Mouse (Mus musculus) E14TG2a.4 (cell line): ENCODE measurements around the gene Nf1.

Experiments used
- H3K27me3 ChIP-seq: 2 replicates; pipeline ENCODE4 v1.6.1; 2014; ENCODE audit warnings: low read length, control low read depth; ENCODE audit not compliant: insufficient read depth
- H3K36me3 ChIP-seq: 2 replicates; pipeline ENCODE4 v1.6.1; 2014; ENCODE audit warnings: low read length, control low read depth; ENCODE audit not compliant: insufficient read depth
- H3K4me1 ChIP-seq: replicated peaks from 2 replicates; pipeline ENCODE4 v1.6.1; 2014; ENCODE audit warnings: low read depth, low read length, control low read depth
- H3K4me3 ChIP-seq: replicated peaks from 2 replicates; pipeline ENCODE4 v1.5.1; 2014; ENCODE audit warnings: mild to moderate bottlenecking, low read length
- H3K9me3 ChIP-seq: 2 replicates; pipeline ENCODE4 v1.6.1; 2014; ENCODE audit warnings: low read length, control low read depth
- CTCF ChIP-seq: conservative IDR thresholded peaks from 2 replicates; pipeline ENCODE4 v1.5.1; 2014; ENCODE audit warnings: low read length
- NANOG ChIP-seq: IDR thresholded peaks from 2 replicates; pipeline ENCODE4 v1.6.1; 2014; ENCODE audit warnings: borderline replicate concordance, low read length, mixed read lengths
- POU5F1 ChIP-seq: IDR thresholded peaks from 2 replicates; pipeline ENCODE4 v1.6.1; 2014; ENCODE audit warnings: low read length, borderline replicate concordance

The Nf1 gene

GRCm38 (mm10) chr11:79459846-79460245 lies 120.4 kb downstream of the Nf1 start:
- TF ChIP-seq POU5F1 (no peak), NANOG (no peak), CTCF (no peak)
- Histone ChIP-seq H3K4me3 (no peak overlapping the region), H3K9me3 (no peaks in the 10 kb centered on the region), H3K4me1 (no peaks in the 10 kb centered on the region), H3K36me3 (peaks cover 15% of the 10 kb centered on the region), H3K27me3 (no peaks in the 10 kb centered on the region)

DNA sequence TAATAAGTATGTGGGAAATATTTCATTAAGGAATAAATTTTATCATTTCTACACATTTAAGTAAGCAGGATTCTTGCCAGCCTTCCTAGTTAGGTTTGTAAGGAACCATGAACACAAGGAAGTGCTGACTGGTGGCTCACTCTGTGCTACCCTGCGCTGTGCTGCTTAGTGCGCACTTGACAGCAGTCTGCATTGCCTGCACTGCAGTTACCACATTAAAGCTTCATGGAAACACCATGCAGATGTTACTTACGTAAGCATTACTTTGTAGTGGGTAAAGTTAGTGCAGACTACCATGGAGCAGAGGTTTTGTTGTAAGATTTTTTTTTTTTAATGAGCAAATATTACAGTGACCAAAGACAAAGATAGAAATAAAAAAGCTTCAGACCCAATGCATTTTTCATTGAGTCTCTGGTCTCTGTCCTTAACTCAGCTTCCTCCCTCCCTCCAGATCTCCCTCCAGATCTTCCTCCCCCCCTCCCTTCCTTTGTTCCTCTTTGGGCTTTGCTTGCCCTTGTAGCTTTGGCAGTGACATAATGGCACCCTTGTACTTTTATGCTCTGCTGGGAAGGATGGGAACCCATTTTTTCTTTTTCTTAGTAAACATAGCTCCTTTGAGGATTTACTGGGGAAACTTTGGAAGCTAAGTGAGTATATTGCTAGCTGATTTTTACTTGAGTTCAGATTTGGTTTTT lies 121.4 kb downstream of the Nf1 start:
- Histone ChIP-seq H3K36me3 (peaks cover 15% of the 10 kb centered on the region), H3K4me1 (no peaks in the 10 kb centered on the region), H3K4me3 (no peak overlapping the region), H3K27me3 (no peaks in the 10 kb centered on the region), H3K9me3 (no peaks in the 10 kb centered on the region)
- no peak for TF ChIP-seq POU5F1
- no peak for TF ChIP-seq NANOG
- no peak for TF ChIP-seq CTCF

GRCm38 (mm10) chr11:79468097-79468496 lies 128.6 kb downstream of the Nf1 start:
- Histone ChIP-seq H3K4me1 (no peaks in the 10 kb centered on the region), H3K9me3 (no peaks in the 10 kb centered on the region), H3K4me3 (no peak overlapping the region), H3K36me3 (peaks cover 22% of the 10 kb centered on the region), H3K27me3 (no peaks in the 10 kb centered on the region)
- TF ChIP-seq POU5F1, result no peak
- TF ChIP-seq NANOG, result no peak
- no peak for TF ChIP-seq CTCF

DNA sequence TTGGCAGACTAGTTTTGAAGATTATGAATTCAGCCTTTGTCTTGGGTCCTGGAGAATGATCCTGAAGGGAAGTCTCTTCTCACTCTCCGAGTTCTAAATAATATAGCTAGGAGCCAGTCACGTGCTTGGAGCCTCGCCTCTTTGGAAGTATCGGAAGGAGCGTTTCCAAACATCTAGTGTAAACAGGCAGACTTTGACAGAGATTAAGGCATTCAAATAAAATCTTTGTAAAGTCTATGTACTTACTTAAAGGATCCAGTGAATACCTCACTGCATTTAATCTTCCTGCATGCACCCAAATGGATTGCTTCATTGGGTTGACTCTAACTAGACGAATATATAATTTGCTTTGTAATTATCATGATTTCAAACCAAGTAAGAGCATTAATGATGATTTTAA lies 143.9 kb downstream of the Nf1 start:
- no peaks in the 10 kb centered on the region for H3K9me3 ChIP-seq
- TF ChIP-seq POU5F1, result no peak
- TF ChIP-seq NANOG, result no peak
- no peak for TF ChIP-seq CTCF
- H3K27me3 ChIP-seq, result no peaks in the 10 kb centered on the region
- peaks cover 5% of the 10 kb centered on the region for H3K36me3 ChIP-seq
- H3K4me1 ChIP-seq, result peaks cover 11% of the 10 kb centered on the region
- H3K4me3 ChIP-seq, result no peak overlapping the region

DNA sequence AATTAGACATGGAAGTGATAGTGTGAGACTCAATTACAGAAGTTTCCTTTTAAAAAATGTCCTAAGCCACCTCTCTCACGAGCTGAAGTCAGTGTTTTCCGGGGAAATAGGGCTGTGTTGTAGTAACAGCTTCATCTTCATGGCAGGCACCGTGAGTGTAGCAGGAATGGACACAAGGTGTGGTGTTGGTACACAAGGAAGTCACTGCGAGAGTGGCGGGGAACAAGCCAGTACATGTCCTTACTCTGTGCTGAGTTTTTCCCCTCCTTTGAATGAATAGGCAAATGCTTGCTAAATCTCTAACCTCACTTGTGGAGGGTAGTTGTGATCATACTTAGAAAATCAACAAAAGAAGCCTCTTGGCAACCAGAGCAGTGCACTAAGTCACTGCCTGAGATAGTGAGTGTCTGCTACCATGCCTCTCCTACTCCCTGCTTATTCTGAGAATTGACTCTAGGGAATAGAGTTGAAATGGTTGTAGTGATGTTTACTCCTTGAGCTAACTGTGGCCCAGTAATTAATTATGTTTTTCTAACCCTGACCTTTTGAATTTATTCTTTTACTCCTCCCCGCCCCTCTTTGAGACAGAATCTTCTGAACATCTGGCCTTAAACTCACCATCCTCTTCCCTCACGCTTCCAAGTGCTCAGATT lies 144.5 kb downstream of the Nf1 start:
- Histone ChIP-seq H3K4me3 (no peak overlapping the region), H3K9me3 (no peaks in the 10 kb centered on the region), H3K4me1 (peaks cover 11% of the 10 kb centered on the region), H3K27me3 (no peaks in the 10 kb centered on the region), H3K36me3 (peaks cover 5% of the 10 kb centered on the region; the same call in 1 of the 2 replicates)
- TF ChIP-seq NANOG (no peak), POU5F1 (no peak), CTCF (no peak)

DNA sequence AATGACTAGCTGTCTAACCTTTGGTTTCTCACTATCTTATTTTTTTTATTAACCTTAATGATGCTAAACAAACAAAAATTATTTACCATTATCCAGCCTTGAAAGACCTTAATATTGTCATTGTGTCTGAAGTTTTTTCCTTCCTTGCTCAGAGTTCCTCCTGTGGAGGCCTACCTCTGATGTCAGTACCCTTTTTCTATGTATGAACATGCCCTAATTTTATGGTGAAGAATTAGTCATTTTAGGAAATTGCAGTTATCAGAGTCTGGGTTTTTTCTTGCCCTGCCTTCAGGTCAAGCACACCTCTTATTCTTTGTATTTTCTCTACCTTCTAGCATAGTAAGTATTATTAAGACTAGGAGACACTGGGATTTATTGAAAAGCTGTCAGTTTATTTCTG lies 145.2 kb downstream of the Nf1 start:
- no peaks in the 10 kb centered on the region for H3K9me3 ChIP-seq
- H3K27me3 ChIP-seq, result no peaks in the 10 kb centered on the region
- H3K36me3 ChIP-seq, result peaks cover 5% of the 10 kb centered on the region; the same call in 1 of the 2 replicates
- H3K4me3 ChIP-seq, result no peak overlapping the region
- peaks cover 11% of the 10 kb centered on the region for H3K4me1 ChIP-seq
- TF ChIP-seq CTCF, result no peak
- TF ChIP-seq NANOG, result no peak
- no peak for TF ChIP-seq POU5F1

GRCm38 (mm10) chr11:79494976-79495800 lies 155.7 kb downstream of the Nf1 start:
- H3K36me3 ChIP-seq, result no peaks in the 10 kb centered on the region
- TF ChIP-seq CTCF (no peak), NANOG (no peak), POU5F1 (no peak)
- H3K4me1 ChIP-seq, result no peaks in the 10 kb centered on the region
- H3K9me3 ChIP-seq, result no peaks in the 10 kb centered on the region
- H3K4me3 ChIP-seq, result no peak overlapping the region
- H3K27me3 ChIP-seq, result no peaks in the 10 kb centered on the region

DNA sequence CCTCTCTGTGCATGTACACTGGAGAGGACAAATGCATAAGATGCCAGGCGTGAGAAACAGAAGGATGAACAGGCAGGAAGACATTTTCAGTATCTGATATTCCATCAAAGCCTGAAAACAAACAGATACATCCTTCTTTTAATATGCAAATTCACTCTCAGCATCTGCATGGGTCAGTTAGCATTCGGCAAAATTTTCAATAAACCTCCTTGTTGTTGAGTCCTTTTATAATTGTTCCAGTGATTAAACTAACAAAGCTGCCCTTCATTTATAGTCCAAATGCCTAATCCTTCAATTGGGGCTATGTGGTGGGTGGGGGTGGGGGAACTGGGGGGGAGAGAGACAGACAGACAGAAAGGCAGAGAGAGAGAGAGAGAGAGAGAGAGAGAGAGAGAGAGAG lies 163.4 kb downstream of the Nf1 start:
- Histone ChIP-seq H3K4me3 (no peak overlapping the region), H3K36me3 (no peaks in the 10 kb centered on the region), H3K4me1 (no peaks in the 10 kb centered on the region), H3K9me3 (no peaks in the 10 kb centered on the region), H3K27me3 (no peaks in the 10 kb centered on the region)
- TF ChIP-seq POU5F1 (no peak), NANOG (no peak), CTCF (no peak)
